Mouse (Mus musculus) liver, embryonic 11.5 days (tissue): Measurements from ENCODE around the gene Anks1. TPM values are rescaled to one million over a fixed set of nuclear protein-coding genes. Genes with fewer than 3 reads are reported as not detected.
A peak's percentile ranks its signal among the peaks of the same experiment; 100 is the strongest.
"Not testable (repeated sequence)": the region's sequence is repeated elsewhere in the genome, so short reads cannot be mapped to it uniquely, and the experiment has no call there.

Source experiments
- ATAC-seq: fragments of 200-750 bp; cut with Nextera tagmentation; replicated peaks from 2 replicates; pipeline ENCODE4 v1.8.0; 2017; ENCODE audit warnings: moderate number of reproducible peaks, mild to moderate bottlenecking, moderate TSS enrichment, moderate library complexity; ENCODE audit not compliant: low FRiP score
- DNase-seq: peaks from one replicate; pipeline ENCODE4 v3.0.0-alpha.2; 2017; ENCODE audit warnings: low spot score
- H3K27ac ChIP-seq: fragments of 300-500 bp; sonication (generic); 2 replicates; pipeline ENCODE4 v1.5.1; 2014; ENCODE audit warnings: mild to moderate bottlenecking, low read depth, low read length, control low read depth
- H3K27me3 ChIP-seq: fragments of 300-500 bp; sonication (generic); replicated peaks from 2 replicates; pipeline ENCODE4 v1.6.1; 2014; ENCODE audit warnings: low read length, mixed read lengths; ENCODE audit not compliant: control insufficient read depth, insufficient read depth
- H3K36me3 ChIP-seq: fragments of 300-500 bp; sonication (generic); 2 replicates; pipeline ENCODE4 v1.6.1; 2014; ENCODE audit warnings: mild to moderate bottlenecking, low read length, moderate library complexity, mixed read lengths; ENCODE audit not compliant: control insufficient read depth, insufficient read depth
- H3K4me1 ChIP-seq: fragments of 300-500 bp; sonication (generic); replicated peaks from 2 replicates; pipeline ENCODE4 v1.6.1; 2014; ENCODE audit warnings: low read length, mixed read lengths; ENCODE audit not compliant: control insufficient read depth, insufficient read depth
- H3K4me2 ChIP-seq: fragments of 300-500 bp; sonication (generic); 2 replicates; pipeline ENCODE4 v1.6.1; 2014; ENCODE audit warnings: mild to moderate bottlenecking, control low read depth, moderate library complexity
- H3K4me3 ChIP-seq: fragments of 300-500 bp; sonication (generic); 2 replicates; pipeline ENCODE4 v1.5.1; 2014; ENCODE audit warnings: low read depth, low read length, control low read depth
- H3K9ac ChIP-seq: fragments of 300-500 bp; sonication (generic); 2 replicates; pipeline ENCODE4 v1.6.1; 2014; ENCODE audit warnings: low read depth, low read length, control low read depth
- H3K9me3 ChIP-seq: fragments of 300-500 bp; sonication (generic); 2 replicates; pipeline ENCODE4 v1.6.1; 2016; ENCODE audit warnings: low read length, inconsistent platforms, mixed read lengths; ENCODE audit not compliant: control insufficient read depth
- WGBS: fragments of 180-500 bp; shearing (Covaris S2); extraction: QIAGEN DNeasy Blood & Tissue Kit; methylation state at CpG from one replicate; pipeline ENCODE4 v1.1.7; 2014; 5-methylcytosine and 5-hydroxymethylcytosine counted together
- polyA plus RNA-seq: library from polyadenylated mRNA; unstranded; fragments of >200 nt; fragmentation: Nextera tagmentation; extraction: Ambion mirVana; gene quantifications from 2 replicates; pipeline ENCODE4 v1.2.1, GENCODE M21; 2014

Anks1 gene
- polyA plus RNA-seq, 1 experiment from 2014 or later, result 8.9 TPM

DNA sequence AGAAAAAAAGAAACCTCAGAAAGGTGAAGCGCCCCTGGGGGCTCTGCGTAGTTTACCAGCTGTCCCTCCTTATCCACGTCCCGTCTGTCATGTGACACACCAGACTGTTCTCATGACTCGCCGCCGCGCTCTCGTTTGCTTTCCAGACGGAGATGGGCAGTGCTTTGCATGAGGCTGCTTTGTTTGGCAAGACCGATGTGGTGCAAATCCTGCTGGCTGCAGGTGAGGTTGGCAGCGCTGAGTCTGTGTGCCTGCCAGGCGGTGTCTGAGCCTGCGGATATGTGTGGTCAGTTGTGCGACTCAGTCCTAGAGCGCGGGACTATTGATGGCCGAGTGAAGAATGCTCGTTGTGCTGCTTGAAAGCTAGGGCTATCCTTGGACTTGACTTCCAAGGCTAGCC, 77.0 kb downstream of the Anks1 start:
- peaks cover 10% of the 10 kb centered on the region; the same call in 1 of the 2 replicates for H3K36me3 ChIP-seq
- H3K27ac ChIP-seq, result no peak overlapping the region
- no peaks in the 10 kb centered on the region for H3K9me3 ChIP-seq
- 96% methylated on average over 19 of the region's 19 CpGs for WGBS
- H3K4me2 ChIP-seq, result no peak overlapping the region
- H3K27me3 ChIP-seq, result no peaks in the 10 kb centered on the region
- no peaks in the 10 kb centered on the region; the same call in 1 of the 2 replicates for H3K4me1 ChIP-seq
- no peak overlapping the region for H3K4me3 ChIP-seq
- DNase-seq (no peak), ATAC-seq (no peak)
- H3K9ac ChIP-seq, result no peak overlapping the region

DNA sequence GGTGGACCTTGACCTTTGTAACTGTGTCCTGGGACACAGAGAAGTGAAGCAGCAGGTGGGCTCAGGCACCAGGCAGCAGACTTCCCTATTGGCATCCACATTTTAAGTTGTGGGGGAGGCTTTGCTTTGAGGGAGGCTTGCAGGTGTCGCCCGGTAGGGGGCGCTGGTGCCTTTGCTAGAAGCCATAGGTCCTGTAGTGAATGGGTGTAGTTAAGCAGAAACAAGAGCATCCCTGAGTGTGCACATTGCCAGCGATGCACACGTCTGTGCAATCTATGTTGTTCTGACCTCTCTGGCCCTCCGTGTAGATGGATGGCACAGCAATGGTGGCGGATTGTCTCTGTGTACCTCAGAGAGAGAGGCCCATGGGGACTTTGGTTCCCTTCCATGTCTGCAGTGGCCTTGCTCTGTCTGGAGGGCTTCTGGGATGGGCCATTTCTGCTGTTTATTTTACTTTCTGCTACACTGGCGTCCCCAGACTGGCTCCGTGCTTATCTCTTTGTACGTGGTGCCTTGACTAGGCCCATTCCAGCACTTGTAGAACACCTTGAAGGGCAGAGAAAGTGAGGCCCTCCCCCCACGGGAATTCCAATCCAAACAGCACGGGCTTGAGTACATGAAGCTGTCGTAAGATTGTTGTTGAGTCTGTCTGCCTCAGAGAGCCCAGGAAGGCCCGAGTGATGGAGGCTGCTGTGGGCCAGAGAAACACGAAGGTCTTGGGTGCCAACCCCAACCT, 80.9 kb downstream of the Anks1 start:
- Histone ChIP-seq H3K4me3 (no peak overlapping the region), H3K4me1 (no peaks in the 10 kb centered on the region; the same call in 1 of the 2 replicates), H3K27me3 (no peaks in the 10 kb centered on the region), H3K4me2 (no peak overlapping the region), H3K9me3 (no peaks in the 10 kb centered on the region), H3K36me3 (peaks cover 10% of the 10 kb centered on the region; the same call in 1 of the 2 replicates), H3K27ac (no peak overlapping the region), H3K9ac (no peak overlapping the region)
- DNase-seq (peak; percentile 83), ATAC-seq (peak; percentile 56)
- WGBS, result 43% methylated on average over 15 of the region's 15 CpGs

DNA sequence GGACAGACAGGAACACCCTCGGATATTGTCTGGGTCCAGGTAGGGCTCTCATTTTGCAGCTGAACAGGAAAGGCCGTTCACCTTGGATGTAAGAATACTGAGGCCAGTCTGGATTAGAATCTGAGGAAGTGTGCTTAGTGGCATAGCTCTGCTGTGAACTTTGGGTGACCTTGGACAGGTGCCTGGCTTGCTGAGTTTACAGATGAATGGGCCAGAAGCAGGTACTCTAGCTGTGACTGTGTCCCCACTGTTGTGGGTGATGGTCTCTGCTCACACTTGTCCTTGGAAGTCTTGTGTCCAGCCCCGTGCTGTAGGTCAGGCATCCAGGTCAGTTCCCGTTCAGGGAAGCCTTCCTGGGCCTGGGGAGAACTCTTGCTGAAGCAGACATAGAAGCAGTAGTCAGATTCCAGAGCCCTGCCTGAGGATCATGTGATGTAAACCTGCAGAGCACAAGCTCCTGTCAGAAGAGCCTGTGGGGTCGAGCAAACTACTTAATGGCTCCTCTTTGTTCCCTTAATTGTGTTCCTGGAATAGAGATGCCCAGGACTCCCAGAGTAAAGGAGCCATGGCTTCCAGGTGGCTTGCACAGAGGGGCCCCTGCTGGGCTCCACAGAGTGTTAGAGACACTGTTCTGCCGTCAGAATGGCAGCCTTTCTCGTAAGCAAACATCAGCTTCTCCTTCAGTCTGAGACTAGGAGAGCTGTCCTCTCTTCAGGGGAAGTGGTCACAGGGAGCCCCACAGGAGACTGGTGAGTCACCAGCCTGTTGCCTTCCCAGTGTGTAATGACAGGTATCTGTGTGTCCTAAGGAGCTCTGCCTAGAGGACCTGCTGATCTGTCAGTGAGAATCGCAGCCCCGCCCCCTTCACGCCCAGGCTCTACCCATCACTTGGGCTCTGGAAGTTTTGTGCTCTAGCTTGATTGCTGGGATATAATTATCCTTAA, 85.2 kb downstream of the Anks1 start:
- H3K27me3 ChIP-seq, result no peaks in the 10 kb centered on the region
- H3K4me2 ChIP-seq, result no peak overlapping the region
- no peak overlapping the region for H3K27ac ChIP-seq
- no peak overlapping the region for H3K4me3 ChIP-seq
- no peaks in the 10 kb centered on the region; the same call in 1 of the 2 replicates for H3K36me3 ChIP-seq
- no peak overlapping the region for H3K9ac ChIP-seq
- H3K9me3 ChIP-seq, result no peaks in the 10 kb centered on the region
- DNase-seq (no peak), ATAC-seq (no peak)
- peaks cover 2% of the 10 kb centered on the region; the same call in 1 of the 2 replicates for H3K4me1 ChIP-seq
- WGBS, result 65% methylated on average over 10 of the region's 10 CpGs

DNA sequence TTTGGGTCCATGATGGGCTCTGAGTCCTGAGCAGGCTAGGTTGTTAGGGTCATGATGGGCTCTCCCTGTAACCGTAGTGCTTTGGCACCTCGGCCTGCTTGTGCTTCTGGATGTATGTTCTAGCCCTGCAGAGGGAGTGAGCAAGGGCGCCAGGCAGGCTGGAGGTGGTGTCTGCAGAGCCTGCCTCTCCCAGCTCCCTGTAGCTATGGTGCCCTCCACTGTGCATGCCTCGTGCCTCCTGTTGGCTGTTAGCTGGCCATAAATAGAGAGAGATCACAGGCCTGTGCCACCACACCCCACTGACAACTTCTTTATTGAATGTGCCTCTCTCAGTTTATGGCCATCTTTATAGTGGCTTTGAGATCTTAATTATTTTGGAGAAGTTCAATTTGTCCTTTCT, 87.2 kb downstream of the Anks1 start:
- no peak overlapping the region for H3K4me2 ChIP-seq

DNA sequence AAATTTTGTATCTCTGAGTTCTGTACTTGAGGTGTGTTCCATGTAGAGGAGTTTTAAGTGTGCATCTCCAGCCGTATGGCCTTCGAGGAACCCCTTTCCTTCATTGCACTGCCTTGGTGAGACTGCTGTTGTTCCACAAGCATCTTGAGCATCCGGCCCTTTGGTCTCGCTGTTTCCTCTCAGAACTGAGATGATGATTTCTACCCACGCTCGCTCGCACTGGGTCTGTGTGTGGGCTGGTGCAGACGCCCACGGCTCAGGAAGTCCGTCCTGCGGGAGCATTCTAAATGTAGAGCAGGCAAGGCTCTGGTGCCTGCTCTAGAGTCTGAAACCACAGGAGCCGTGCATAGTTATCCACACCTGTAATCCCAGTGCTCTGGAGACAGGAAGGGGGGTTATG, 88.1 kb downstream of the Anks1 start:
- 75% methylated on average over 12 of the region's 12 CpGs for WGBS
- no peaks in the 10 kb centered on the region; the same call in 1 of the 2 replicates for H3K36me3 ChIP-seq
- no peak for ATAC-seq

More for the DNA sequence above, 87.2 kb downstream of the Anks1 start:
- Histone ChIP-seq H3K9ac (no peak overlapping the region), H3K4me3 (no peak overlapping the region), H3K9me3 (no peaks in the 10 kb centered on the region), H3K36me3 (no peaks in the 10 kb centered on the region; the same call in 1 of the 2 replicates), H3K27me3 (no peaks in the 10 kb centered on the region), H3K4me1 (0 out of 2 replicates have a peak, but pooled peaks cover 2% of the 10 kb centered on the region), H3K27ac (no peak overlapping the region)
- DNase-seq (no peak), ATAC-seq (no peak)
- WGBS, result 79% methylated on average over 4 of the region's 4 CpGs

DNA sequence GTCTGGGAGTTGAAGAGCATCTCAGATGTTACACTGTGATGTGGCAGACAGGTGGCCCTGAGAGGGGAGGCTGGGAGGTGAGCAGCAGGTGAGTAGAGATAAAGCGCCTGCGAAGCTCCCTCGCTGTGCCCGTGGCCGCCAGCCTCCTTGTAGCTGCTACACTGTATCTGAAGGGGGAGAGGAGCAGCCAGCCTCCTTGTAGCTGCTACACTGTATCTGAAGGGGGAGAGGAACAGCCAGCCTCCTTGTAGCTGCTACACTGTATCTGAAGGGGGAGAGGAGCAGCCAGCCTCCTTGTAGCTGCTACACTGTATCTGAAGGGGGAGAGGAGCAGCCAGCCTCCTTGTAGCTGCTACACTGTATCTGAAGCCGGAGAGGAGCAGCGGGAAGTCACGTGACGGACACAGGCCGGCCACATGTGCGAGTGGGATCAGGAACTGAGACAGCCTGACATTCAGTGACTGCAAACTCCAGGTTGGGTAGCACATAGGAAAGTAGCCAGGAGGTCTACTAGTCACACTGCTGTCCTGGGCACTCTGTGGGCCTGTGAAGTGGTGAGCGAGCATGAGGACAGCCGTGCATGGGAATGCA, 90.7 kb downstream of the Anks1 start:
- WGBS, result 79% methylated on average over 13 of the region's 13 CpGs

More for the DNA sequence above, 88.1 kb downstream of the Anks1 start:
- Histone ChIP-seq H3K9me3 (no peaks in the 10 kb centered on the region), H3K4me1 (0 out of 2 replicates have a peak, but pooled peaks cover 2% of the 10 kb centered on the region), H3K27me3 (no peaks in the 10 kb centered on the region), H3K4me2 (no peak overlapping the region), H3K4me3 (no peak overlapping the region), H3K9ac (no peak overlapping the region), H3K27ac (no peak overlapping the region)
- no peak for DNase-seq

DNA sequence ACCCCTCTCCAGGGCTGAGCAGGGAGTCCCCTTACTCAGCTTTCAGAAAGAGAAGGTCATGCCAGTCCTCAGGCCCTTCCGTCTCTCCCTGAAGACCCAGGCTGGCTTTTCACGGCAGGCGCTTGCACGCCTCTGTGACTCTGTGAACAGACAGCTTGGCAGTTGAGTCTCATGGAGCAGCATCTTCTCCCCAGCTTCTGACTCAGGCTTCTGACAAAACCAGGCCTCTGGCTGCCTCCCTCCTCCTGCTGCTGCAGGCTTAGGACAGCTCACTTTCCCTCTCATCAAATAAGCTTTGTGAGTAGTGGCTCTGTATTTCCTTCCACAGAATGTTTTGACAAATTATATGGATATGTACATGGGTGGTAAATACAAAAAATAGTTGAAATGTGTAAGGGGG, 91.3 kb downstream of the Anks1 start:
- ATAC-seq (no peak), DNase-seq (no peak)
- Histone ChIP-seq H3K4me1 (0 out of 2 replicates have a peak, but pooled peaks cover 2% of the 10 kb centered on the region), H3K36me3 (no peaks in the 10 kb centered on the region; the same call in 1 of the 2 replicates), H3K9me3 (no peaks in the 10 kb centered on the region), H3K27me3 (no peaks in the 10 kb centered on the region), H3K9ac (no peak overlapping the region), H3K4me2 (no peak overlapping the region), H3K4me3 (no peak overlapping the region), H3K27ac (no peak overlapping the region)
- WGBS, result 85% methylated on average over 4 of the region's 4 CpGs

More for the DNA sequence above, 90.7 kb downstream of the Anks1 start:
- DNase-seq, H3K9me3 ChIP-seq, H3K27ac ChIP-seq, ATAC-seq, H3K27me3 ChIP-seq, H3K4me3 ChIP-seq, H3K4me1 ChIP-seq, H3K4me2 ChIP-seq, H3K36me3 ChIP-seq, H3K9ac ChIP-seq: not testable (repeated sequence)

DNA sequence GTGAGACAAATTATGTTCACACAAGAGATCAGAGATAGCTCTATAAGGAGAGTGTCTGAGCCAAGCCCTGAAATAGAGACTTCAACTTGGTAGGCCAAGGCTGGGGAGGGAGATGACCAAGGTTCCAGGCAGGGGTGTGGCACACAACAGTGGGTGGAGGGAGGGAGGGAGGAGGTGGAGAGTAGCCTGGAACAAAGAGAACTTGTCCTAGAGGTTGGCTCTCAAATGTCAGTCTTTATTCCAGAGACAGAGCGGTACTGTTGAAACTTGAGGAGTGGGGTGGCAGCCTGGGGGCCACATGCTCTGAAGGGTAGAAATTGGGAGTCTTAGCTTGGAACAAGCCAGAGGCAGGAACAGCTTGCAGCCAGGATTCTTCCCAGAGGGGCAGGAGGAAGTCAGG, 91.7 kb downstream of the Anks1 start:
- DNase-seq (no peak), ATAC-seq (no peak)
- no peak overlapping the region for H3K4me2 ChIP-seq
- H3K4me3 ChIP-seq, result no peak overlapping the region
- no peaks in the 10 kb centered on the region; the same call in 1 of the 2 replicates for H3K36me3 ChIP-seq
- H3K27ac ChIP-seq, result no peak overlapping the region
- 86% methylated on average over 1 of the region's 1 CpGs for WGBS
- H3K27me3 ChIP-seq, result no peaks in the 10 kb centered on the region
- 0 out of 2 replicates have a peak, but pooled peaks cover 2% of the 10 kb centered on the region for H3K4me1 ChIP-seq
- H3K9me3 ChIP-seq, result no peaks in the 10 kb centered on the region
- H3K9ac ChIP-seq, result no peak overlapping the region
